Mouse (Mus musculus): ENCODE measurements around the gene Gm9774.

GRCm38 (mm10) chr3:92429323-92429722 lies at the start of gene Gm9774:
- TF ChIP-seq CTCF (IDR thresholded peaks at IDR 0.05; ENCODE audit: borderline replicate concordance, insufficient read depth, low read depth, low read length) (no peak), POLR2A (IDR thresholded peaks at IDR 0.05; ENCODE audit: borderline replicate concordance, insufficient read depth, low read length) (no peak)

All from cerebellum, adult 2 months (tissue).